Mouse (Mus musculus): ENCODE measurements around the gene Bcl10.
"Not testable (repeated sequence)": the region's sequence is repeated elsewhere in the genome, so short reads cannot be mapped to it uniquely, and the experiment has no call there.

Bcl10 gene

GRCm38 (mm10) chr3:145947539-145948204, 25.1 kb downstream of the Bcl10 start:
- in situ Hi-C loops (cut with MboI): loop anchor here (25.0 kb wide), 1 partner anchor 240 kb away; no protein-coding TSS in a partner anchor

GRCm38 (mm10) chr3:145950034-145950814, 27.6 kb downstream of the Bcl10 start:
- in situ Hi-C loops (cut with MboI): no loop called here

GRCm38 (mm10) chr3:145950815-145951130, 28.2 kb downstream of the Bcl10 start:
- in situ Hi-C loops (cut with MboI): no loop called here

- in situ Hi-C loops (cut with MboI): no loop called here
Measured at GRCm38 (mm10) chr3:145951287-145952165, 28.9 kb downstream of the Bcl10 start.

- in situ Hi-C loops (cut with MboI): no loop called here
Measured at GRCm38 (mm10) chr3:145952945-145953344, 30.3 kb downstream of the Bcl10 start.

- in situ Hi-C loops (cut with MboI): no loop called here
Measured at GRCm38 (mm10) chr3:145953411-145953810, 30.8 kb downstream of the Bcl10 start.

- in situ Hi-C loops (cut with MboI): no loop called here
Measured at GRCm38 (mm10) chr3:145959824-145960223, 37.2 kb downstream of the Bcl10 start.

GRCm38 (mm10) chr3:145962411-145962810, 39.8 kb downstream of the Bcl10 start:
- in situ Hi-C loops (cut with MboI): no loop called here

- in situ Hi-C loops (cut with MboI): no loop called here
Measured at GRCm38 (mm10) chr3:145963101-145964017, 40.8 kb downstream of the Bcl10 start.

- in situ Hi-C loops (cut with MboI): no loop called here
Measured at GRCm38 (mm10) chr3:145964018-145964387, 41.4 kb downstream of the Bcl10 start.

GRCm38 (mm10) chr3:145964473-145964872, 41.9 kb downstream of the Bcl10 start:
- in situ Hi-C loops (cut with MboI): no loop called here

GRCm38 (mm10) chr3:145965583-145965982, 43.0 kb downstream of the Bcl10 start:
- in situ Hi-C loops (cut with MboI): not testable (repeated sequence)

- in situ Hi-C loops (cut with MboI): no loop called here
Measured at GRCm38 (mm10) chr3:145966806-145967205, 44.2 kb downstream of the Bcl10 start.

GRCm38 (mm10) chr3:145969031-145969501, 46.5 kb downstream of the Bcl10 start:
- in situ Hi-C loops (cut with MboI): no loop called here

GRCm38 (mm10) chr3:145971501-145971900, 48.9 kb downstream of the Bcl10 start:
- in situ Hi-C loops (cut with MboI): no loop called here

GRCm38 (mm10) chr3:145974986-145975385, 52.4 kb downstream of the Bcl10 start:
- in situ Hi-C loops (cut with MboI): no loop called here
